Mouse (Mus musculus) heart, embryonic 11.5 days (tissue): Measurements from ENCODE around the gene Men1. TPM values are rescaled to one million over a fixed set of nuclear protein-coding genes. Genes with fewer than 3 reads are reported as not detected.

ENCODE experiments used
- ATAC-seq: fragments of 200-750 bp; cut with Nextera tagmentation; replicated peaks from 2 replicates; pipeline ENCODE4 v1.8.0; 2017; ENCODE audit warnings: moderate library complexity; ENCODE audit not compliant: insufficient number of reproducible peaks, low FRiP score, low TSS enrichment
- H3K27ac ChIP-seq: fragments of 300-500 bp; sonication (generic); 2 replicates; pipeline ENCODE4 v1.5.1; 2014; ENCODE audit warnings: mild to moderate bottlenecking, low read depth, low read length
- H3K27me3 ChIP-seq: fragments of 300-500 bp; sonication (generic); 2 replicates; pipeline ENCODE4 v1.6.1; 2014; ENCODE audit warnings: mild to moderate bottlenecking, low read length, mixed read lengths; ENCODE audit not compliant: control insufficient read depth, insufficient read depth
- H3K36me3 ChIP-seq: fragments of 300-500 bp; sonication (generic); 2 replicates; pipeline ENCODE4 v1.6.1; 2014; ENCODE audit warnings: mild to moderate bottlenecking, low read length, moderate library complexity, mixed read lengths; ENCODE audit not compliant: control insufficient read depth, insufficient read depth
- H3K4me1 ChIP-seq: fragments of 300-500 bp; sonication (generic); 2 replicates; pipeline ENCODE4 v1.6.1; 2014; ENCODE audit warnings: low read length; ENCODE audit not compliant: control insufficient read depth, insufficient read depth
- H3K4me2 ChIP-seq: fragments of 300-500 bp; sonication (generic); 2 replicates; pipeline ENCODE4 v1.6.1; 2014; ENCODE audit warnings: mild to moderate bottlenecking, moderate library complexity
- H3K4me3 ChIP-seq: fragments of 300-500 bp; sonication (generic); 2 replicates; pipeline ENCODE4 v1.5.1; 2014; ENCODE audit warnings: low read depth, low read length
- H3K9ac ChIP-seq: fragments of 300-500 bp; sonication (generic); 2 replicates; pipeline ENCODE4 v1.6.1; 2014; ENCODE audit warnings: mild to moderate bottlenecking, low read depth, low read length, moderate library complexity
- H3K9me3 ChIP-seq: fragments of 300-500 bp; sonication (generic); replicated peaks from 2 replicates; pipeline ENCODE4 v1.6.1; 2016; ENCODE audit warnings: low read length; ENCODE audit not compliant: control insufficient read depth
- WGBS: fragments of 180-500 bp; shearing (Covaris S2); extraction: QIAGEN DNeasy Blood & Tissue Kit; methylation state at CpG from one replicate; pipeline ENCODE4 v1.1.7; 2014; ENCODE audit not compliant: insufficient replicate concordance; 5-methylcytosine and 5-hydroxymethylcytosine counted together
- polyA plus RNA-seq: library from polyadenylated mRNA; unstranded; fragments of >200 nt; fragmentation: Nextera tagmentation; extraction: Ambion mirVana; gene quantifications from 2 replicates; pipeline ENCODE4 v1.2.1, GENCODE M21; 2014

Men1 gene
- polyA plus RNA-seq, 1 experiment from 2014 or later = 31.8 TPM

DNA sequence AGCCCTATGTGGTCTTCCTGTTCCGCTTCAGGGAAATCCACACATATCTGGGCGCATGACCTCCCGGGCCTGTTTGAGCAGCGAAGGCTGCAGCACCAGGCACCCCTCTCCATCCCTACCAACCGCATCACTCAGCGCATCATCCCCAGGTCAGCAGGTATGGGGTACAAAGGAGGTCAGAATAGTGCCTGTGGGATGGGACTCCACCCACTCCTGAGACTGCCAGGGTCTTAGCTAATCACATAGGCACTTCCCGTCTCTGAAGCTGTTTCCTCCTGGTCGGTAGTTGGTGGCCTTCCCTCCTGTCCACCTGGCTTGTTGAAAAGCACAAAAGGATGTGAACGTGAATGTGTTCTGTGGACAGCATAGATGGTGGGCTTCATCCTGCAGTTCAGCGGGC lies 11.9 kb downstream of the Men1 start:
- H3K9me3 ChIP-seq = no peaks in the 10 kb centered on the region
- peaks cover 10% of the 10 kb centered on the region for H3K36me3 ChIP-seq
- no peak for ATAC-seq
- H3K27ac ChIP-seq = no peak overlapping the region
- H3K4me1 ChIP-seq = peaks cover 21% of the 10 kb centered on the region
- no peak overlapping the region for H3K4me2 ChIP-seq
- 84% methylated on average over 10 of the region's 10 CpGs for WGBS
- H3K4me3 ChIP-seq = no peak overlapping the region
- no peak overlapping the region for H3K9ac ChIP-seq
- no peaks in the 10 kb centered on the region for H3K27me3 ChIP-seq

DNA sequence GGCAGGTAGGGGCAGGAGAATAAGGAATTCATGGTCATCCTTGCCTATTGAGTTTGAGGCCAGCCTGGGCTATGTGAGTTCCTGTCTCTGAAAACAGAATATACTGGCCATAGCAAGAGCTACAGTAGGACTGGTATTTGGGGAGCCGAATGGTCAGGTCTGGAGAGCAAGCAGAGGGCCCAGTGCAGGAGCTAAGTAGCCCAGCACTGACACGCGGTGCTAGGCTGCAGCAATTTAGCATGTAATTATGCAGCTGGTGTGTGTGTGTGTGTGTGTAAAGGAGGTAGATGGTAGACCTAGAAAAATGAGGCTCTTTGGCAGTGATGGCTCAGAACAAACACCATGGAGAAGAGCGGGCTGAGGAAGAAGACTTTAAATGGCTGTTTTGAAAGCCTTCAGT lies 12.8 kb downstream of the Men1 start:
- Histone ChIP-seq H3K36me3 (peaks cover 10% of the 10 kb centered on the region), H3K9ac (no peak overlapping the region), H3K4me2 (no peak overlapping the region), H3K27me3 (no peaks in the 10 kb centered on the region), H3K4me1 (peaks cover 17% of the 10 kb centered on the region), H3K27ac (no peak overlapping the region), H3K9me3 (no peaks in the 10 kb centered on the region), H3K4me3 (no peak overlapping the region)
- WGBS = 91% methylated on average over 4 of the region's 4 CpGs
- ATAC-seq = no peak

DNA sequence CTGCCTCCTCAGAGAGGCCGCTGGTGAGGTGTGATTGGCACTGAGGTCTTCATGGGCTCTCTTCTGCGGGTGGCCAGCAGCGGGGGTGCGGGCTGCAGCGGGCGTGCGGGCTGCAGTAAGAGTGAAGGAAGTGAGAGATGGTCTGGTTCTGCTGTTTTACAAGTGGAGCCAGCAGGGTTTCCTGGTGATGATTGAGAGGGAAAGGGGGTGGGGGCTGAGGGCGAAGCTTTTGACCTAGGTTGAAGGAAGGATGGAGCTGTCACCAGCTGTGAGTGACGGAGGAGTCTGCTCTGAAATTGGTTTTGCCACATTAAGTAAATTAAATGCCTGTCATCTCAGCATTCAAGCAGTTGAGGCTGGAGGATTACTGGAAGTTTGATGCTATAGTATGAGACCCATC lies 13.9 kb downstream of the Men1 start:
- ATAC-seq = no peak
- WGBS = 35% methylated on average over 9 of the region's 9 CpGs
- H3K27ac ChIP-seq = peak overlapping the region; percentile 62
- H3K36me3 ChIP-seq = peaks cover 13% of the 10 kb centered on the region
- no peak overlapping the region for H3K9ac ChIP-seq
- peaks cover 19% of the 10 kb centered on the region for H3K4me1 ChIP-seq
- no peaks in the 10 kb centered on the region for H3K27me3 ChIP-seq
- H3K4me2 ChIP-seq = no peak overlapping the region; the same call in 1 of the 2 replicates
- no peaks in the 10 kb centered on the region for H3K9me3 ChIP-seq
- H3K4me3 ChIP-seq = no peak overlapping the region

DNA sequence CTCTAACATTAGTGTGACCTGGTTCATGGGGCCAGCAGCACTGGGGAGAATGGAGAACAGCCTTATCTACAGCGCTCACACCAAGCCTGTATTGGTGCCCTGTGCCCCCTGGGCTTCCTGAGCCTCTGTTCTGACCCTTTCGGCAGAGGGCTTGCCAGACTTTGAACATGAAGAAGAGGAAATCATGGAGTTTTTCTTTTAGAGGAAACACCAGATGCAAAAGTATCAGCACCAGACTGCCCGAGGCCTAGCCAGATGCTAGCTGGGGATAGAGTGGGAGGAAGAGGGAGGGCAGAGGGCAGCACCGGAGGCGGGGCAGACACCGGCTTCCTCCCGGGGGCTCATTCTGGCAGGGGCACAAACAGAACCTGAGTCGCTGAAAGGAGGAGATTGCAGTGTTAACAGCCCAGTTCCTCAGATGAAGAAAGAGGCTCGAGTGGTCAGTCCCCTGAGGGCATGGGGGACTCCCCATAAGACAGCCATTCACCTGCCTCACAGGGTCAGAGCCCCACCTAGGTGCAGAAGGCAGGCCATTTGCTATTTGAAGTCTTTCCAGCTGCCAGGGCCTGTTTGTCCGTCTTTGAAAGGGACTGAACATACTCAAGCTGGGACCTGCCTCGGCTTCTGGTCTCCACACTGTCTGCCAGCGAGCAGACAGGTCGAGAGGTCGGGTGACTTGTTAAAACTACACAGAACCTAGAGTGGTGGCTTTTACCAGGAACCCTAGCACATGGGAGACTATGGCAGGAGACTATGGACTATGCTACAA lies 14.6 kb downstream of the Men1 start:
- H3K4me1 ChIP-seq = peaks cover 19% of the 10 kb centered on the region
- no peak overlapping the region for H3K9ac ChIP-seq
- peaks cover 13% of the 10 kb centered on the region for H3K36me3 ChIP-seq
- no peak overlapping the region for H3K4me3 ChIP-seq
- H3K27ac ChIP-seq = peak overlapping the region; percentile 62
- no peaks in the 10 kb centered on the region for H3K9me3 ChIP-seq
- no peaks in the 10 kb centered on the region for H3K27me3 ChIP-seq
- WGBS = 32% methylated on average over 14 of the region's 14 CpGs
- H3K4me2 ChIP-seq = peak overlapping the region; percentile 22
- no peak; the same call in 1 of the 2 replicates for ATAC-seq

DNA sequence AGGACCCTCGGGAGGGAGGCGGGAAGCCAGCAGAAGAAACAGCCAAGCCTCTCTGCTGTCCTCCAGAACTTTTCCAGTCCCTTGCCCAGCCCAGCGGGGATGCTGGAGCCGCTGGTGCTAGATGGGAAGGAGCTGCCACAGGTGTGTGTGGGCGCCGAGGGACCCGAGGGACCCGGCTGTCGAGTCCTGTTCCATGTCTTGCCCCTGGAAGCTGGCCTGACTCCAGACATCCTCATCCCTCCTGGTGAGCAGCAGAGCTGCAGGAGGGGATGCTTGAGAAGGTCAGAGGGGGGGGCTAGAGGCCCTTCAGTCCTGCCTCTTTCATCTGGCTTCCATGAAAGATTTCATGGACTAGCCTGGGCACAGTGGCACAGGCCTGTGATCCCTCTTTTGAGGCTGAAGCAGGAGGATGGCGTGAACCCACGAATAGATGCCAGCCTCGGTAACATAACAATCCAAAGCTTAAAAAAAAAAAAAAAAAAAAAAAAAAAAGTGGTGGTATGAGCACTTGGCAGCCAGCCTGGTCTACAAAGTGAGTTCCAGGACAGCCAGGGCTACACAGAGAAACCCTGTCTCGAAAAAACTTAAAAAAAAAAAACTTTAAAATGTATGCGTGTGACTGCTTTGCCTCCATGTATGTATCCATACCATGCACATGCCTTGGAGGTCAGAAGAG lies 16.8 kb downstream of the Men1 start:
- Histone ChIP-seq H3K4me2 (no peak overlapping the region), H3K4me3 (no peak overlapping the region), H3K4me1 (peaks cover 17% of the 10 kb centered on the region), H3K27me3 (no peaks in the 10 kb centered on the region), H3K36me3 (peaks cover 5% of the 10 kb centered on the region; the same call in 1 of the 2 replicates), H3K9ac (no peak overlapping the region), H3K27ac (no peak overlapping the region), H3K9me3 (no peaks in the 10 kb centered on the region)
- 62% methylated on average over 14 of the region's 14 CpGs for WGBS
- no peak for ATAC-seq

DNA sequence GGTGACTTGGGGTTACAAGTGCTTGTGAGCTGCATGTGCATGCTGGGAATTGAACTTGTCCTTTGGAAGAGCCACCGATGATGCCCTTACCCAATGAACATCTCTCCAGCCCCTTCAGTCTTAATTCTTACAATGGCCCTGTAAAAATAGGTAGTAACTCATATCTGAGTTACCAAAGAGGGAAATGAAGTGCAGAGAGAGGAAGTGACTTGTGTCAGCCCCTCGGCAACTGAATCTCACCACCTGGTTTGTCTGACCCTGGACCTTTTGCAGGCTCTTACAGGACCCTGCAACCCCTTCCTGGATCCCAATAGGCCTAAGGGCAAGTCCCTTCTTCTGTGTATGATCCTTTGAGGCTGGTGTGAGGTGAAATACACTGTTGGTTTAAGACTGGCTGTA lies 17.3 kb downstream of the Men1 start:
- Histone ChIP-seq H3K9ac (no peak overlapping the region), H3K27ac (no peak overlapping the region), H3K9me3 (no peaks in the 10 kb centered on the region), H3K4me2 (no peak overlapping the region), H3K4me3 (no peak overlapping the region), H3K27me3 (no peaks in the 10 kb centered on the region), H3K36me3 (peaks cover 2% of the 10 kb centered on the region; the same call in 1 of the 2 replicates), H3K4me1 (peaks cover 16% of the 10 kb centered on the region)
- WGBS = 91% methylated on average over 2 of the region's 2 CpGs
- no peak for ATAC-seq

DNA sequence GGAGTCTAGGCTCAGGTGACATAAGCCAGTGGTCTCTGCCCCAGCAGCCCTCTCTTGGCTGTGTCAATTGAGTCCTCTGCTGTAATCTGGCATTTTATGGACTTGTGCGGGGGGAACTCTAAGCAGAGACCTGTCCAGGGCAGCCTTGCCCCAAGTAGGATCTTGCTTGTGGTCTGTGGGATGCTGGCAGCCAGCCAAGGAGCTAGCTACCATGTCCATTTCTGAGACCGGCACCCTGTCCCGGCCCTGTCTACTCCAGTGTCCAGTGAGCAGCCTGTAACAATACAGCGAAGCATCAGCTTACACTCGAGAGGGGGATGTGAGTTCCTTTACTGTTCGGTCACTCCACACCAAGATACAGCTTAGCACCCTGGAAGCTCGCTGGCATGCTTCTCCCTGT lies 19.3 kb downstream of the Men1 start:
- WGBS = 74% methylated on average over 7 of the region's 7 CpGs
- ATAC-seq = 0 out of 2 replicates have a peak, but pooled peaks have one; percentile 18
- no peak overlapping the region for H3K4me2 ChIP-seq
- H3K9me3 ChIP-seq = no peaks in the 10 kb centered on the region
- H3K27me3 ChIP-seq = no peaks in the 10 kb centered on the region
- H3K9ac ChIP-seq = no peak overlapping the region
- no peak overlapping the region for H3K27ac ChIP-seq
- H3K36me3 ChIP-seq = 0 out of 2 replicates have a peak, but pooled peaks cover 2% of the 10 kb centered on the region
- H3K4me1 ChIP-seq = peaks cover 10% of the 10 kb centered on the region
- no peak overlapping the region for H3K4me3 ChIP-seq

DNA sequence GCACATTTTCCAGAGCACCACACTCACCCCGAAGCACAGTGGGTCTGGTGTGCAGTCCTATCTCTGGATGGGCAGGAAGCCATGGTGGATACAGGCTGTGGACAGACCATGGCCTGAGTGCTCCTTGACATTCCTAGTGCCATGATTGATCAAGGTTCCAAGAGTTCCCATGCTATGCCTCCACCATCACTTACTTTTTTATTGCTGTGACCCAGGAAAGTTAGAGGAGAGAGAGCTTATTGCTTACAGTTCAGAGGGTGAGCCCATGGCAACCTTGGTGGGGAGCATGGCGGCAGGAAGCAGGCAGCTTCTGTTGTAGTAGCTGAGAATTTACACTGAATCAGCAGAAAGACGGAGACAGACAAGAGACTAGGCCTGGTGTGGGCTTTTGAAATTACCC lies 26.5 kb downstream of the Men1 start:
- H3K4me2 ChIP-seq = no peak overlapping the region
- H3K27me3 ChIP-seq = no peaks in the 10 kb centered on the region
- H3K36me3 ChIP-seq = peaks cover 11% of the 10 kb centered on the region
- no peak overlapping the region for H3K9ac ChIP-seq
- no peak overlapping the region for H3K27ac ChIP-seq
- 88% methylated on average over 3 of the region's 3 CpGs for WGBS
- H3K9me3 ChIP-seq = no peaks in the 10 kb centered on the region
- peaks cover 5% of the 10 kb centered on the region for H3K4me1 ChIP-seq
- ATAC-seq = no peak
- H3K4me3 ChIP-seq = no peak overlapping the region
